21 mouse cellular contexts compared by ENCODE assay signal in genomic region chr3:122176706-122177390, GRCm38 (mm10).
DNase-seq lines count a peak whose midpoint lies in the region; ATAC-seq and TF ChIP-seq lines count a peak whose summit lies in the region.
"Had no signal": no experiment of that assay in that cellular context is flagged by ENCODE, and none has a peak within 500 bp of the region (broad histone marks: within the 10 kb centered on the region; RNA-seq: fewer than 3 reads in every experiment).

No protein-coding gene starts in this region.

- H3K4me1 ChIP-seq in heart, embryonic 11.5 days (ENCODE audit: control insufficient read depth, insufficient read depth, low read length): no peaks in the 10 kb centered on the region
- no peaks in the 10 kb centered on the region for H3K4me1 ChIP-seq in lung, postnatal 0 days (ENCODE audit: insufficient read depth, low read depth, low read length)
- H3K4me1 ChIP-seq: embryonic facial prominence, embryonic 12.5 days; heart, embryonic 10.5 days; hindbrain, embryonic 15.5 days had no signal

- H3K27ac ChIP-seq in heart, embryonic 11.5 days (ENCODE audit: low read depth, low read length): no peak overlapping the region
- no peak overlapping the region for H3K27ac ChIP-seq in lung, postnatal 0 days (ENCODE audit: low read length)
- H3K27ac ChIP-seq: embryonic facial prominence, embryonic 12.5 days; heart, embryonic 10.5 days; hindbrain, embryonic 15.5 days; kidney, postnatal 0 days; macrophage had no signal

- H3K9me3 ChIP-seq in heart, embryonic 11.5 days (replicated peaks; ENCODE audit: control insufficient read depth, low read length): no peaks in the 10 kb centered on the region
- H3K9me3 ChIP-seq in lung, postnatal 0 days (ENCODE audit: low read length): no peaks in the 10 kb centered on the region
- H3K9me3 ChIP-seq: embryonic facial prominence, embryonic 12.5 days; G1E; heart, embryonic 10.5 days; hindbrain, embryonic 15.5 days; midbrain, embryonic 10.5 days had no signal

- no peak for TF ChIP-seq EP300 in lung, postnatal 0 days (IDR thresholded peaks at IDR 0.05)

- TF ChIP-seq CTCF in lung, postnatal 0 days (IDR thresholded peaks at IDR 0.05): no peak

- no peak overlapping the region for H3K4me2 ChIP-seq in heart, embryonic 11.5 days
- no peak overlapping the region for H3K4me2 ChIP-seq in lung, postnatal 0 days (replicated peaks; ENCODE audit: low read depth, low read length)
- H3K4me2 ChIP-seq: embryonic facial prominence, embryonic 12.5 days; hindbrain, embryonic 15.5 days had no signal

- no peaks in the 10 kb centered on the region for H3K27me3 ChIP-seq in heart, embryonic 11.5 days (ENCODE audit: control insufficient read depth, insufficient read depth, low read length)
- H3K27me3 ChIP-seq in lung, postnatal 0 days (replicated peaks; ENCODE audit: insufficient read depth, low read length): no peaks in the 10 kb centered on the region
- H3K27me3 ChIP-seq: embryonic facial prominence, embryonic 12.5 days; hindbrain, embryonic 15.5 days had no signal

- no peaks in the 10 kb centered on the region for H3K36me3 ChIP-seq in heart, embryonic 11.5 days (ENCODE audit: control insufficient read depth, insufficient read depth, low read length)
- no peaks in the 10 kb centered on the region for H3K36me3 ChIP-seq in lung, postnatal 0 days (ENCODE audit: insufficient read depth, low read length)
- H3K36me3 ChIP-seq: embryonic facial prominence, embryonic 12.5 days; G1E; heart, embryonic 10.5 days; hindbrain, embryonic 15.5 days; midbrain, embryonic 10.5 days had no signal

- H3K4me3 ChIP-seq in heart, embryonic 11.5 days (ENCODE audit: low read depth, low read length): no peak overlapping the region
- no peak overlapping the region for H3K4me3 ChIP-seq in lung, postnatal 0 days (ENCODE audit: low read depth, low read length)
- H3K4me3 ChIP-seq: embryonic facial prominence, embryonic 12.5 days; erythroblast, embryonic 14.5 days; heart, embryonic 10.5 days; hindbrain, embryonic 15.5 days; midbrain, embryonic 10.5 days had no signal

- no peak overlapping the region for H3K9ac ChIP-seq in heart, embryonic 11.5 days (ENCODE audit: low read depth, low read length)
- H3K9ac ChIP-seq in lung, postnatal 0 days (replicated peaks; ENCODE audit: low read depth): no peak overlapping the region
- H3K9ac ChIP-seq: embryonic facial prominence, embryonic 12.5 days; hindbrain, embryonic 15.5 days had no signal

- ATAC-seq in heart, embryonic 11.5 days (replicated peaks; ENCODE audit: insufficient number of reproducible peaks, low FRiP score, low TSS enrichment): no peak
- ATAC-seq in lung, postnatal 0 days: no peak
- ATAC-seq: forebrain, embryonic 14.5 days; intestine, postnatal 0 days had no signal

- peak; percentile 18 for DNase-seq in heart, postnatal 4 days
- peak; percentile 49 for DNase-seq in Muller cell, postnatal 12 days (ENCODE audit: inconsistent ontology term)
- peak; percentile 98 for DNase-seq in brain, adult 2 months (ENCODE audit: low read depth, low spot score)
- peak; percentile 98 for DNase-seq in cerebellum, adult 9-10 months
- DNase-seq in frontal cortex, postnatal 10 days (ENCODE audit: low spot score in 2 of 2): no peak
- no peak for DNase-seq in layer of hippocampus, postnatal 36 days
- no peak for DNase-seq in lung, postnatal 0 days (ENCODE audit: low spot score)
- DNase-seq: gastrocnemius, postnatal 36 days; lung, adult 2 months; retina, postnatal 1 day had no signal

- 79% methylated on average over 8 of the region's 8 CpGs for WGBS in heart, embryonic 11.5 days (ENCODE audit: insufficient replicate concordance)
- 83% methylated on average over 8 of the region's 8 CpGs for WGBS in lung, postnatal 0 days

Comparison
In these comparisons a context has a peak if more than half of its experiments do, and no peak if none do; other contexts are left out.
1. DNase-seq: peak in heart, postnatal 4 days (single experiment), Muller cell, postnatal 12 days (single experiment), brain, adult 2 months (single experiment) and cerebellum, adult 9-10 months (single experiment); none in frontal cortex, postnatal 10 days (0 of 2), layer of hippocampus, postnatal 36 days (0 of 2) and lung, postnatal 0 days (single experiment).